Mouse (Mus musculus): ENCODE measurements around the gene Cyp4f14.
A peak's percentile ranks its signal among the peaks of the same experiment; 100 is the strongest.

- TF ChIP-seq CTCF (conservative IDR thresholded peaks at IDR 0.05; ENCODE audit: low read length) (peak; percentile 36; the same call in 1 of the 2 replicates), NANOG (IDR thresholded peaks at IDR 0.05; ENCODE audit: borderline replicate concordance, low read length) (no peak), POU5F1 (IDR thresholded peaks at IDR 0.05; ENCODE audit: borderline replicate concordance, low read length) (no peak)
These were observed 27.4 kb upstream of the Cyp4f14 start for GRCm38 (mm10) chr17:32944402-32945035.

Data from E14TG2a.4 (cell line).